Mouse (Mus musculus) G1E (cell line): ENCODE data around the gene Ldha. TPM values are rescaled to one million over a fixed set of nuclear protein-coding genes. Genes with fewer than 3 reads are reported as not detected.

Source experiments
- ATAC-seq: 2 replicates; pipeline ENCODE4 v1.8.0; 2016; ENCODE audit warnings: mild to moderate bottlenecking; ENCODE audit not compliant: insufficient number of reproducible peaks, poor library complexity, low FRiP score, severe bottlenecking; ENCODE audit errors: extremely low read depth
- DNase-seq: peaks from one replicate; pipeline ENCODE4 v3.0.0; 2012; ENCODE audit warnings: low spot score
- H3K27me3 ChIP-seq: 2 replicates; pipeline ENCODE4 v1.6.1; 2012; ENCODE audit warnings: mild to moderate bottlenecking, low read length, inconsistent platforms; ENCODE audit not compliant: insufficient read depth
- H3K36me3 ChIP-seq: replicated peaks from 2 replicates; pipeline ENCODE3; 2012; ENCODE audit warnings: mild to moderate bottlenecking, inconsistent platforms
- H3K4me1 ChIP-seq: 2 replicates; pipeline ENCODE4 v1.6.1; 2012; ENCODE audit warnings: low read depth, low read length, inconsistent platforms, mixed read lengths; ENCODE audit not compliant: insufficient read depth
- H3K4me3 ChIP-seq: 2 replicates; pipeline ENCODE4 v1.5.1; 2012; ENCODE audit warnings: low read depth, mild to moderate bottlenecking, inconsistent platforms, low read length, moderate library complexity, mixed read lengths
- H3K9me3 ChIP-seq: replicated peaks from 2 replicates; pipeline ENCODE4 v1.6.1; 2012; ENCODE audit warnings: inconsistent platforms
- CTCF ChIP-seq: IDR thresholded peaks from 2 replicates; pipeline ENCODE4 v1.5.1; 2012; ENCODE audit warnings: low read depth, low read length, inconsistent platforms, mixed read lengths
- GATA1 ChIP-seq: IDR thresholded peaks from 2 replicates; pipeline ENCODE4 v1.6.1; 2012; ENCODE audit warnings: borderline replicate concordance, low read length, inconsistent platforms, mixed read lengths
- GATA2 ChIP-seq: IDR thresholded peaks from 2 replicates; pipeline ENCODE4 v1.6.1; 2012; ENCODE audit warnings: low read depth, low read length, inconsistent platforms, borderline replicate concordance
- POLR2AphosphoS5 ChIP-seq: IDR thresholded peaks from 2 replicates; pipeline ENCODE4 v1.6.1; 2012; ENCODE audit warnings: low read depth, low read length, inconsistent platforms; ENCODE audit not compliant: insufficient replicate concordance
- TAL1 ChIP-seq: conservative IDR thresholded peaks from 2 replicates; pipeline ENCODE4 v1.6.1; 2012; ENCODE audit warnings: low read depth, low read length, inconsistent platforms, mixed read lengths
- polyA plus RNA-seq: library from polyadenylated mRNA; stranded (reverse); fragments of >175 nt; gene quantifications from 2 replicates; pipeline ENCODE4 v1.2.3, GENCODE M21; 2012
- total RNA-seq, 2 experiments: library from RNA; stranded (forward) in 1 of 2; stranded (reverse) in 1 of 2; fragments of 200-1000 nt in 1 of 2; fragments of >200 nt in 1 of 2; fragmentation: Nextera tagmentation in 1 of 2; gene quantifications; 2 replicates each; pipeline ENCODE4 v1.2.3; 2014 to 2017

The Ldha gene
- total RNA-seq (2014; fragmentation: Nextera tagmentation) (2,069 and 2,225 TPM in 2 replicates), total RNA-seq (2017) (1,859 and 1,927 TPM in 2 replicates), polyA plus RNA-seq (2,214 and 2,274 TPM in 2 replicates)

DNA sequence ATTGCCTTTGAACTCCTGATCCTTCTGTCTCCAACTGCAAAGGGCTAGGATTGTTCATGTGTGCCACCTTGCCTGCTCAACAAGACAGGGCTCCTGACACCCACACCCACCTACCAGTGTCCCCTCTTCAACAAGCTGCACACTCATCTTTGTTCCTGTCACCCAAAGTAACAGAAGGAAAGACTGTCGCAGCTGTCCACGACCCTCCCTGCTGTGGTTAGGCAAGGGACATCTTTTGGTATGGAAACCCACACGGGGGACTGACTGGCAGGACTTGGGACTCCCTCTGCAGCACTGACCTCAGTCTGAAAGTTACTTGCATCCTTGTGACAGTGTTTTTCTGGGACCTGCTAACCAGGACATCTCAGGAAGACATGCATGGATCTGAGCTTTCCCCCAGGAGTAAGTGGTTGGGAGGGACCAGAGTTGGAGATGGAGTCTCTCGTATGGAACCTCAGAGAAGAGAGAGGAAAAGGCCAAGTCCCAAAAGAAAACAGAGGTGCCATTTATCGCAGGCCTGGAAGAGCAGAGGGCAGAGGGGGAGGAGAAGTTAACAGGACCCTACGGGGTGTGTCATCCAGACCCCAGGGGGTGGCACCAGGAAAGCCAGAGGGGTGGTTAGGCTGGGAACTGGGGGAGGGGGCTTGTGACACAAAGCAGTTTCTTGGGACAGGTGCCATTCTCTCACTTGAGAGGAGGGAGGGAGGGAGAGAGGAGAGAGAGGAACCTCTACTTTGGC is at the start of gene Ldha:
Gene Ldha (plus strand): TSS at position 689 of the 739 bp plus-strand sequence.
- TF ChIP-seq GATA2 (no peak), CTCF (no peak), POLR2AphosphoS5 (no peak), GATA1 (no peak), TAL1 (no peak)
- H3K27me3 ChIP-seq, result peaks cover 23% of the 10 kb centered on the region
- peaks cover 47% of the 10 kb centered on the region for H3K4me1 ChIP-seq
- no peak for ATAC-seq
- no peak within 1 kb of the TSS for H3K4me3 ChIP-seq
- H3K36me3 ChIP-seq, result peaks cover under 1% of the 10 kb centered on the region
- no peaks in the 10 kb centered on the region for H3K9me3 ChIP-seq
- DNase-seq, result no peak

DNA sequence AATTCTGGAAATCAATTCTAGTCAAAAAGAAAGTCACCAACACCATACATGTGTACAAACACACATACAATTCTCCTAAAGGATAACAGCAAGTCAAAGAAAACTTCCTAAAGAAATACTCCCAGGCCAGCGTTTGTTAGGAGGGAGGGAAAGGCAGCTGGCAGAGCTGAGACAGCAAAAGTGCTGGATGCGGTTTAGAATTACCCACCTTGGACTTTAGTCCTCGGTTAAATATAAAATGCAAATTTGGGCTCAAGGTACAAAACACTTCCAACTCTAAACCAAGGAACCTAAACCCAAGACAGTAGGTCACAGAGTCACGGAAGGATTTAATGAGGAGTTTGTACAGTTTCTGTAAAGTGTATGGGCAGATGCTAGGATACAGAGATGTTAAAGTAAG is 47.4 kb upstream of the Ldha start:
- DNase-seq (no peak), ATAC-seq (no peak)
- TF ChIP-seq GATA2, result no peak
- TF ChIP-seq TAL1, result no peak

DNA sequence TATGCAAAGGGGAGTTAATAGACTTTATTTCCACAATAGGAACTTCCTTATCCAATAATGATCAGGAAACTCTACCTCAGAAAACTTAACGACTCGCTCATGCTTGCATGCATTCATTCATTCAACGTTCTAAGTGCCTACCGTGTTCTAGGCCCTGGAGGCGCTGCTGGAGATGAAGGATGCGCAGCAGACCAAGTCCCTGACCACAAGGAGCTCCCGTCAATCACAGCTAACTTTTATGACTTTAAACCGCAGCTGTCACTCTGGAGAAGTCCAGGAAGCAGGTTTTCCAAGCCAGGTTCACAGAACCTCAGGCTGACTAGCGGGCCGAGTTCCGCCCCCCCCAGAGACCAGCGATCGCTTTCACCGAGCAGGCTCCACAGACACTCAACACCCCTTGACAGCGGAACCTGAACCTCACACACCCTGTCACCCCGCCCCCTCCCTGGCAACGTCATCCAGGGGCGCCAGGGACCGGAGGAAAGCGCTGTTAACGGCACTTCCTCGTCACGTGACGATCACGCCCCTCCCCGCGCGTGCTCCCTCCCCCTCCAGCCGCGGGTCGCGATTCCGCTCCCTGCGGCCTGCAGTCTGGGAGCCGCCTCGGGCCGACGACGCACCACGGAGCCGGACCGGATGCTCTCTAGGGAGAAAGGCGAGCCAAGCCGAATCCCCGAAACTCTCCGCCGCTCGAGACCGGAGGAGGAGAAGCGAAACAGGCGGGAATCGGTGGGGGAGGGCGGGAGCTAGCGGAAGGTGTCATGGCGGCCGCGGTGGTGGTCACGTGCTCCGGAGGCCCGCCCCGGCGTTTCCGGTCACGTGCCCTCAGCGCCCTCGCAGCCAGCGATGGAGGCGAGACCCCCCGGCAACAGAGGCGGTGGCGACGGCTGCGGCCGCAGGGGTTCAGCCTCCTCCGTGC is 45.7 kb upstream of the Ldha start, which contains the start of the genes Hps5 and Gtf2h1:
Gene Hps5 (minus strand): TSS at position 778 of the 919 bp plus-strand sequence.
Gene Gtf2h1 (plus strand): TSS at position 817 of the 919 bp plus-strand sequence.
- TF ChIP-seq POLR2AphosphoS5 (no peak), CTCF (no peak), GATA2 (no peak), TAL1 (no peak), GATA1 (no peak)
- H3K4me1 ChIP-seq, result peaks cover 40% of the 10 kb centered on the region
- H3K9me3 ChIP-seq, result no peaks in the 10 kb centered on the region

More for the DNA sequence above, 47.4 kb upstream of the Ldha start:
- no peaks in the 10 kb centered on the region for H3K27me3 ChIP-seq
- peaks cover 45% of the 10 kb centered on the region for H3K36me3 ChIP-seq
- H3K9me3 ChIP-seq, result no peaks in the 10 kb centered on the region
- H3K4me1 ChIP-seq, result peaks cover 32% of the 10 kb centered on the region
- H3K4me3 ChIP-seq, result no peak overlapping the region

DNA sequence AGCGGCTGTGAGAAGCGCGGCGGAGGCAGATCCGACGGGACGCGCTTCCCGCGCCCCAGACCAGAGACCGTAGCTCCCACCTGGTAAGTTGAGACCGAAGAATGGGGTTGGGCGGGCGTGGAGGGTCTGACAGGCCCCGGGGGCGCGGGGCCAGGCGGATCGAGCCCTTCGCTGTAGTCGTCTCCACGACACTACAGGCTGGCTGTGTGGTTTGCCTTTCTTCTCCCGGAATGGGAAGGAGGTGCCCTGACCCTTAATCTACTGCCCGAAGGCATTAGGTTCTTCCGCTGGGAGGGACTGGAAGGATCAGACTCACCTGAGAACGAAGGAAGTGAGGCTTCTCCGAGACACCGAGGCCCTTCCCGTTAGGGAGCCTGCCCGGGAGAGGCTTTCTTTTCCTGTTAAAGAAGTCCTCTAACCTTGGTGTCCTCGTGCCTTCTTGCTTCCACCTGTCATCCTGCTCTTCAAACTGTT is 45.0 kb upstream of the Ldha start:
- Histone ChIP-seq H3K36me3 (peaks cover 44% of the 10 kb centered on the region), H3K4me1 (peaks cover 43% of the 10 kb centered on the region), H3K9me3 (no peaks in the 10 kb centered on the region), H3K27me3 (no peaks in the 10 kb centered on the region), H3K4me3 (peak overlapping the region; percentile 86)
- no peak for ATAC-seq
- no peak for DNase-seq
- TF ChIP-seq TAL1 (no peak), POLR2AphosphoS5 (no peak), GATA2 (no peak), CTCF (no peak), GATA1 (no peak)

More for the DNA sequence above, 45.7 kb upstream of the Ldha start, which contains the start of the genes Hps5 and Gtf2h1:
- peak; percentile 92 for ATAC-seq
- DNase-seq, result peak; percentile 88
- Histone ChIP-seq H3K27me3 (no peaks in the 10 kb centered on the region), H3K4me3 (peak within 1 kb of the TSS; percentile 86), H3K36me3 (peaks cover 45% of the 10 kb centered on the region)

DNA sequence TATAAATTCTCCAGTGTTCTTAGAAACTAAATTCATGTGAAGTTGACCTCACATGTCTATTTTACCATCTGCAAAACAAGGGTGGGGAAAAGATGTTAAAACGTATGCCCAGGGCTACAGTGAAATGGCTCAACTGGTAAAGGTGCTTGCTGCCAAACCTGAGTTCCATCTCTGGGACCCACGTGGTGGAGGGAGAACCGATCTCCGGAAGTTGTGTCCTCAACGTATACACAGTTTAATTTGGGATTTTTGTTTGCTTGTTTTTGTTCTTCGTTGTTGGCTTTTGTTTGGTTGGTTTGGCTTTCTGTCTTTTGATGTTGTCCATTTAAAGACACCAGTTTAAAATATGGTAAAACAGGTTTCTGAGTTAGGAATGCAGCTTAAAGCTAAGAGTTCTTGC is 44.5 kb upstream of the Ldha start:
- TF ChIP-seq CTCF (no peak), TAL1 (no peak)
- ATAC-seq (no peak), DNase-seq (no peak)
- Histone ChIP-seq H3K36me3 (peaks cover 44% of the 10 kb centered on the region), H3K27me3 (no peaks in the 10 kb centered on the region), H3K9me3 (no peaks in the 10 kb centered on the region), H3K4me3 (peak overlapping the region; percentile 86), H3K4me1 (peaks cover 44% of the 10 kb centered on the region)

DNA sequence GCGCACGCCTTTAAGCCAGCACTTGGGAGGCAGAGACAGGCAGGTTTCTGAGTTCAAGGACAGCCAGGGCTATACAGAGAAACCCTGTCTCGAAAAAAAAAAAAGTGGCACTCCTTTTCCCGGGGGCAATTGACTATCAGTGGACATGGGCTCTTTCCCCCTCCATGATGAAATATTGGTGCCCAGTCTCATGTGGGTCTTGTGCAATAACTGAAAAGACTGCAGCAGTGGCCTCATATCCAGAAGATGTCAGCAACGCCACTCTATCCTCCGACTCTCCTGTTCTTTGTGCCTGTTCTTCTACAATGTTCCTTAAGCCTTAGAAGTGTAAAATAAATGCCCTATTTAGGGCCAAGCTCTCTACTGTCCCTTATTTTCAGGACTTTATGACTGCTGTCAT is 30.9 kb upstream of the Ldha start:
- TF ChIP-seq GATA1 (no peak), POLR2AphosphoS5 (no peak), GATA2 (no peak), TAL1 (no peak), CTCF (no peak)
- ATAC-seq (no peak), DNase-seq (no peak)
- H3K27me3 ChIP-seq, result no peaks in the 10 kb centered on the region
- H3K4me3 ChIP-seq, result no peak overlapping the region
- no peaks in the 10 kb centered on the region for H3K9me3 ChIP-seq
- H3K4me1 ChIP-seq, result peaks cover 5% of the 10 kb centered on the region; the same call in 1 of the 2 replicates
- H3K36me3 ChIP-seq, result peaks cover 89% of the 10 kb centered on the region
